Mouse (Mus musculus) stomach, embryonic 14.5 days (tissue): Measurements from ENCODE around the gene Pop5. TPM values are rescaled to one million over a fixed set of nuclear protein-coding genes. Genes with fewer than 3 reads are reported as not detected.

Source experiments
- ATAC-seq: fragments of 200-750 bp; cut with Nextera tagmentation; 2 replicates; pipeline ENCODE4 v1.8.0; 2017; ENCODE audit warnings: low read depth, moderate TSS enrichment; ENCODE audit not compliant: insufficient number of reproducible peaks, insufficient read depth, low FRiP score
- H3K27ac ChIP-seq: fragments of 300-500 bp; sonication (generic); 2 replicates; pipeline ENCODE4 v1.5.1; 2014; ENCODE audit warnings: mild to moderate bottlenecking, low read length, moderate library complexity, mixed read lengths
- H3K27me3 ChIP-seq: fragments of 300-500 bp; sonication (generic); 2 replicates; pipeline ENCODE4 v1.6.1; 2014; ENCODE audit warnings: low read length, control low read depth, mixed read lengths; ENCODE audit not compliant: control insufficient read depth, insufficient read depth
- H3K36me3 ChIP-seq: fragments of 300-500 bp; sonication (generic); 2 replicates; pipeline ENCODE4 v1.6.1; 2014; ENCODE audit warnings: mild to moderate bottlenecking, control low read depth, low read length, moderate library complexity, mixed read lengths; ENCODE audit not compliant: control insufficient read depth, insufficient read depth
- H3K4me1 ChIP-seq: fragments of 300-500 bp; sonication (generic); 2 replicates; pipeline ENCODE4 v1.6.1; 2014; ENCODE audit warnings: low read length, control low read depth, mixed read lengths; ENCODE audit not compliant: control insufficient read depth, insufficient read depth
- H3K4me2 ChIP-seq: fragments of 300-500 bp; sonication (generic); replicated peaks from 2 replicates; pipeline ENCODE4 v1.6.1; 2014; ENCODE audit warnings: low read depth, low read length, control low read depth
- H3K4me3 ChIP-seq: fragments of 300-500 bp; sonication (generic); 2 replicates; pipeline ENCODE4 v1.5.1; 2014; ENCODE audit warnings: low read depth, low read length, control low read depth
- H3K9ac ChIP-seq: fragments of 300-500 bp; sonication (generic); replicated peaks from 2 replicates; pipeline ENCODE4 v1.6.1; 2014; ENCODE audit warnings: low read depth, mild to moderate bottlenecking, control low read depth, low read length, moderate library complexity, mixed read lengths
- H3K9me3 ChIP-seq: fragments of 300-500 bp; sonication (generic); 2 replicates; pipeline ENCODE4 v1.6.1; 2016; ENCODE audit warnings: low read depth, low read length, control low read depth; ENCODE audit not compliant: control insufficient read depth
- WGBS: fragments of 180-500 bp; shearing (Covaris S2); extraction: QIAGEN DNeasy Blood & Tissue Kit; methylation state at CpG from one replicate; pipeline ENCODE4 v1.1.7; 2014; 5-methylcytosine and 5-hydroxymethylcytosine counted together
- polyA plus RNA-seq: library from polyadenylated mRNA; unstranded; fragments of >200 nt; fragmentation: Nextera tagmentation; extraction: Ambion mirVana; gene quantifications from 2 replicates; pipeline ENCODE4 v1.2.1, GENCODE M21; 2014

Pop5 gene
- polyA plus RNA-seq, 1 experiment from 2014 or later: 97.7 TPM

- H3K36me3 ChIP-seq: no peaks in the 10 kb centered on the region; the same call in 1 of the 2 replicates
- WGBS: 69% methylated on average over 6 of the region's 6 CpGs
- no peaks in the 10 kb centered on the region for H3K27me3 ChIP-seq
- H3K4me2 ChIP-seq: peak overlapping the region; percentile 48
- H3K9me3 ChIP-seq: no peaks in the 10 kb centered on the region
- peak overlapping the region; percentile 52; the same call in 1 of the 2 replicates for H3K27ac ChIP-seq
- ATAC-seq: no peak
- H3K4me1 ChIP-seq: peaks cover 29% of the 10 kb centered on the region
- no peak overlapping the region for H3K9ac ChIP-seq
- H3K4me3 ChIP-seq: no peak overlapping the region
Measured at GRCm38 (mm10) chr5:115273549-115274135, 38.0 kb downstream of the Pop5 start.

- Histone ChIP-seq H3K27me3 (no peaks in the 10 kb centered on the region), H3K9ac (no peak overlapping the region), H3K4me3 (no peak overlapping the region), H3K4me2 (no peak overlapping the region), H3K4me1 (peaks cover 23% of the 10 kb centered on the region), H3K9me3 (no peaks in the 10 kb centered on the region), H3K27ac (no peak overlapping the region), H3K36me3 (no peaks in the 10 kb centered on the region; the same call in 1 of the 2 replicates)
- WGBS: 62% methylated on average over 1 of the region's 1 CpGs
- no peak for ATAC-seq
Measured at GRCm38 (mm10) chr5:115274353-115274752, 38.7 kb downstream of the Pop5 start.

- Histone ChIP-seq H3K27ac (no peak overlapping the region), H3K9me3 (no peaks in the 10 kb centered on the region), H3K4me1 (peaks cover 21% of the 10 kb centered on the region), H3K36me3 (no peaks in the 10 kb centered on the region; the same call in 1 of the 2 replicates), H3K27me3 (no peaks in the 10 kb centered on the region), H3K4me3 (no peak overlapping the region), H3K9ac (no peak overlapping the region), H3K4me2 (no peak overlapping the region)
- WGBS: 73% methylated on average over 1 of the region's 1 CpGs
- ATAC-seq: no peak
Measured at GRCm38 (mm10) chr5:115274771-115275170, 39.1 kb downstream of the Pop5 start.

- Histone ChIP-seq H3K27ac (no peak overlapping the region), H3K9ac (no peak overlapping the region), H3K4me2 (no peak overlapping the region), H3K4me3 (no peak overlapping the region), H3K36me3 (no peaks in the 10 kb centered on the region), H3K9me3 (no peaks in the 10 kb centered on the region), H3K27me3 (no peaks in the 10 kb centered on the region), H3K4me1 (peaks cover 14% of the 10 kb centered on the region)
- WGBS: 33% methylated on average over 14 of the region's 14 CpGs
- ATAC-seq: no peak
Measured at GRCm38 (mm10) chr5:115275998-115276397, 40.4 kb downstream of the Pop5 start.

- H3K4me1 ChIP-seq: peaks cover 10% of the 10 kb centered on the region; the same call in 1 of the 2 replicates
- H3K9ac ChIP-seq: no peak overlapping the region
- ATAC-seq: no peak
- no peak overlapping the region for H3K27ac ChIP-seq
- no peaks in the 10 kb centered on the region for H3K9me3 ChIP-seq
- H3K36me3 ChIP-seq: no peaks in the 10 kb centered on the region
- WGBS: 63% methylated on average over 1 of the region's 1 CpGs
- no peaks in the 10 kb centered on the region for H3K27me3 ChIP-seq
- H3K4me3 ChIP-seq: no peak overlapping the region
- no peak overlapping the region for H3K4me2 ChIP-seq
Measured at GRCm38 (mm10) chr5:115278053-115278452, 42.4 kb downstream of the Pop5 start.

GRCm38 (mm10) chr5:115278785-115279184 is 43.1 kb downstream of the Pop5 start:
- ATAC-seq: no peak
- Histone ChIP-seq H3K36me3 (peaks cover under 1% of the 10 kb centered on the region; the same call in 1 of the 2 replicates), H3K4me3 (no peak overlapping the region), H3K4me2 (no peak overlapping the region), H3K9me3 (no peaks in the 10 kb centered on the region), H3K9ac (no peak overlapping the region), H3K27ac (no peak overlapping the region), H3K27me3 (no peaks in the 10 kb centered on the region), H3K4me1 (peaks cover 5% of the 10 kb centered on the region; the same call in 1 of the 2 replicates)
- WGBS: 52% methylated on average over 2 of the region's 2 CpGs

GRCm38 (mm10) chr5:115279226-115280049 is 43.8 kb downstream of the Pop5 start, which contains the start of gene Coq5:
Gene Coq5 (plus strand): TSS chr5:115279666.
- Histone ChIP-seq H3K4me3 (peak within 1 kb of the TSS; percentile 67), H3K36me3 (peaks cover 6% of the 10 kb centered on the region; the same call in 1 of the 2 replicates), H3K27me3 (no peaks in the 10 kb centered on the region), H3K4me2 (peak within 1 kb of the TSS; percentile 75), H3K4me1 (peaks cover 5% of the 10 kb centered on the region; the same call in 1 of the 2 replicates), H3K9ac (peak within 1 kb of the TSS; percentile 47), H3K27ac (no peak within 1 kb of the TSS), H3K9me3 (no peaks in the 10 kb centered on the region)
- WGBS: 3% methylated on average over 44 of the region's 45 CpGs
- ATAC-seq: peak; percentile 82

GRCm38 (mm10) chr5:115280050-115280687 is 44.5 kb downstream of the Pop5 start:
- Histone ChIP-seq H3K9me3 (no peaks in the 10 kb centered on the region), H3K4me1 (peaks cover 5% of the 10 kb centered on the region; the same call in 1 of the 2 replicates), H3K36me3 (peaks cover 11% of the 10 kb centered on the region; the same call in 1 of the 2 replicates), H3K9ac (peak overlapping the region; percentile 47), H3K4me3 (peak overlapping the region; percentile 67), H3K4me2 (peak overlapping the region; percentile 75), H3K27me3 (no peaks in the 10 kb centered on the region), H3K27ac (no peak overlapping the region)
- 6% methylated on average over 17 of the region's 17 CpGs for WGBS
- 0 out of 2 replicates have a peak, but pooled peaks have one; percentile 18 for ATAC-seq
